Mouse (Mus musculus) cortical plate, adult 2 months (tissue): Measurements from ENCODE around the gene Mfsd6.

Experiments used
- CTCF ChIP-seq: fragments of 200-500 bp; IDR thresholded peaks from 2 replicates; pipeline ENCODE4 v1.5.1; 2011; ENCODE audit warnings: mild to moderate bottlenecking, control low read depth, low read length; ENCODE audit not compliant: insufficient read depth; ENCODE audit errors: extremely low read depth
- POLR2A ChIP-seq: fragments of 200-500 bp; IDR thresholded peaks from 2 replicates; pipeline ENCODE4 v1.6.1; 2011; ENCODE audit warnings: mild to moderate bottlenecking, low read length, control low read depth; ENCODE audit not compliant: insufficient read depth; ENCODE audit errors: extremely low read depth

DNA sequence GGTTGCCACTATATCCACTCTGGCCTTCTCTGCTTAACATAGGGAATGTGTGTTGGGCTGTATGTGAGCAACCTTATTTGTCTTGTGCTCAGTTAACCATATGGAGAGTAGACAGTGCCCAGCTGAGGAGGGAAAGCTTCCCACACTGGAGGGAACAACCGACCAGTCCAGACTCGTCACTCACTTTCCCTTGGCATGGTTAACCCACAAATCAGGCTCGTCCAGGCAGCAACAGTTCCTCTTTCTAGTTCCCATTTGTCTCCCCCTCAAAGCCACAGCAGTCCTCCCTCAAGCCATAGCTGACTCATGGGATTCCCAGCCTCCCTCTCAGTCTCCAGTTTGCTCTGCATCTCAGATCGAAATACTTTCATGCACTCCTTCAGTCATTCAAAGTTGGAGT, 4.7 kb downstream of the Mfsd6 start:
- TF ChIP-seq CTCF = no peak
- no peak for TF ChIP-seq POLR2A
